Mouse (Mus musculus): ENCODE results near the gene Rab3gap1. TPM values are rescaled to one million over a fixed set of nuclear protein-coding genes. Genes with fewer than 3 reads are reported as not detected.

The Rab3gap1 gene
- total and polyA plus RNA-seq, 3 experiments, result 25.8 to 62.3 (median 45.5) TPM

- no peak overlapping the region for H3K27ac ChIP-seq (ENCODE audit: control insufficient read depth, low read depth, low read length)
- TF ChIP-seq NELFE (IDR thresholded peaks at IDR 0.05; ENCODE audit: low read depth, low read length), result no peak
- no peak for TF ChIP-seq ZNF384 (IDR thresholded peaks at IDR 0.05; ENCODE audit: low read depth, low read length)
- no peak for TF ChIP-seq GATA1 (IDR thresholded peaks at IDR 0.05; ENCODE audit: low read depth, low read length)
- TF ChIP-seq MAZ (IDR thresholded peaks at IDR 0.05; ENCODE audit: low read depth, low read length), result no peak
- TF ChIP-seq EP300 (IDR thresholded peaks at IDR 0.05; ENCODE audit: low read depth in 1 of 2, low read length in 2 of 2), result no peak
- no peaks in the 10 kb centered on the region for H3K79me2 ChIP-seq (ENCODE audit: control insufficient read depth, insufficient read depth, low read length, poor library complexity)
- DNase-seq (ENCODE audit: low read depth, low spot score), result no peak
- H3K27me3 ChIP-seq (ENCODE audit: control insufficient read depth in 1 of 2, insufficient read depth in 2 of 2, low read length in 2 of 2), result no peaks in the 10 kb centered on the region
- no peaks in the 10 kb centered on the region for H3K9me3 ChIP-seq (replicated peaks; ENCODE audit: insufficient read depth, low read length)
- H3K9ac ChIP-seq (ENCODE audit: control insufficient read depth, low read depth, low read length, poor library complexity, severe bottlenecking), result no peak overlapping the region
- H3K4me3 ChIP-seq (ENCODE audit: control insufficient read depth in 1 of 2, insufficient read depth in 1 of 2, low read depth in 2 of 2, low read length in 2 of 2), result no peak overlapping the region
- H3K4me1 ChIP-seq (ENCODE audit: control insufficient read depth in 1 of 2, insufficient read depth in 2 of 2, low read length in 2 of 2), result no peaks in the 10 kb centered on the region
- peaks cover 0 to 10% of the 10 kb centered on the region in 2 experiments; a peak in 2 of 4 replicates for H3K36me3 ChIP-seq (ENCODE audit: control insufficient read depth in 1 of 2, insufficient read depth in 2 of 2, low read length in 2 of 2)
Measured at GRCm38 (mm10) chr1:127942231-127942630, 73.7 kb downstream of the Rab3gap1 start.

- H3K4me3 ChIP-seq (ENCODE audit: control insufficient read depth in 1 of 2, insufficient read depth in 1 of 2, low read depth in 2 of 2, low read length in 2 of 2), result no peak overlapping the region
- H3K27me3 ChIP-seq (ENCODE audit: control insufficient read depth in 1 of 2, insufficient read depth in 2 of 2, low read length in 2 of 2), result no peaks in the 10 kb centered on the region
- H3K9me3 ChIP-seq (replicated peaks; ENCODE audit: insufficient read depth, low read length), result no peaks in the 10 kb centered on the region
- no peaks in the 10 kb centered on the region for H3K79me2 ChIP-seq (ENCODE audit: control insufficient read depth, insufficient read depth, low read length, poor library complexity)
- TF ChIP-seq ZMIZ1 (IDR thresholded peaks at IDR 0.05; ENCODE audit: low read depth, low read length) (no peak), CHD2 (IDR thresholded peaks at IDR 0.05; ENCODE audit: low read length) (no peak), MXI1 (IDR thresholded peaks at IDR 0.05; ENCODE audit: low read depth, low read length) (no peak), HCFC1 (IDR thresholded peaks at IDR 0.05; ENCODE audit: low read depth, low read length) (no peak), KAT2A (conservative IDR thresholded peaks at IDR 0.05; ENCODE audit: low read depth, low read length) (no peak), USF2 (IDR thresholded peaks at IDR 0.05; ENCODE audit: borderline replicate concordance in 1 of 2, insufficient read depth in 1 of 2, low read depth in 1 of 2, low read length in 2 of 2) (no peak), USF1 (IDR thresholded peaks at IDR 0.05; ENCODE audit: low read depth, low read length) (no peak), TCF12 (IDR thresholded peaks at IDR 0.05; ENCODE audit: low read depth, low read length) (no peak), NRF1 (IDR thresholded peaks at IDR 0.05; ENCODE audit: insufficient read depth, low read depth, low read length, poor library complexity, severe bottlenecking) (no peak), ZC3H11A (IDR thresholded peaks at IDR 0.05; ENCODE audit: low read depth, low read length) (no peak), EP300 (IDR thresholded peaks at IDR 0.05; ENCODE audit: low read depth in 1 of 2, low read length in 2 of 2) (no peak), MYB (IDR thresholded peaks at IDR 0.05; ENCODE audit: low read depth, low read length) (no peak), SMC3 (IDR thresholded peaks at IDR 0.05; ENCODE audit: low read depth, low read length) (no peak), NELFE (IDR thresholded peaks at IDR 0.05; ENCODE audit: low read depth, low read length) (no peak), POLR2A (IDR thresholded peaks at IDR 0.05; ENCODE audit: control insufficient read depth in 1 of 2, insufficient read depth in 1 of 2, low read depth in 1 of 2, low read length in 2 of 2, poor library complexity in 1 of 2) (no peak), TAL1 (IDR thresholded peaks at IDR 0.05; ENCODE audit: low read length) (no peak), JUND (IDR thresholded peaks at IDR 0.05; ENCODE audit: low read depth, low read length) (no peak), UBTF (IDR thresholded peaks at IDR 0.05; ENCODE audit: borderline replicate concordance, insufficient read depth, low read depth, low read length) (no peak), GABPA (IDR thresholded peaks at IDR 0.05; ENCODE audit: low read depth, low read length) (no peak)
- H3K27ac ChIP-seq (ENCODE audit: control insufficient read depth, low read depth, low read length), result no peak overlapping the region
- no peaks in the 10 kb centered on the region for H3K4me1 ChIP-seq (ENCODE audit: control insufficient read depth in 1 of 2, insufficient read depth in 2 of 2, low read length in 2 of 2)
- peaks cover 0 to 8% of the 10 kb centered on the region in 2 experiments; a peak in 2 of 4 replicates for H3K36me3 ChIP-seq (ENCODE audit: control insufficient read depth in 1 of 2, insufficient read depth in 2 of 2, low read length in 2 of 2)
- no peak overlapping the region for H3K9ac ChIP-seq (ENCODE audit: control insufficient read depth, low read depth, low read length, poor library complexity, severe bottlenecking)
- DNase-seq (ENCODE audit: low read depth, low spot score), result no peak
Measured at GRCm38 (mm10) chr1:127943516-127943915, 74.9 kb downstream of the Rab3gap1 start.
